Mouse (Mus musculus): ENCODE data around the gene Rimklb. TPM values are rescaled to one million over a fixed set of nuclear protein-coding genes. Genes with fewer than 3 reads are reported as not detected.

Rimklb gene
- total and polyA plus RNA-seq, 2 experiments, result not detected

- 90% methylated on average over 8 of the region's 8 CpGs for WGBS
- H3K9ac ChIP-seq (ENCODE audit: low read depth, low read length), result no peak overlapping the region
- peaks cover 3% of the 10 kb centered on the region; the same call in 1 of the 2 replicates for H3K27me3 ChIP-seq (ENCODE audit: control insufficient read depth, insufficient read depth, low read length)
- no peak overlapping the region for H3K4me3 ChIP-seq (ENCODE audit: insufficient read depth, low read depth, low read length)
- TF ChIP-seq CTCF (IDR thresholded peaks at IDR 0.05; ENCODE audit: low read depth, low read length) (no peak), POLR2A (IDR thresholded peaks at IDR 0.05; ENCODE audit: extremely low read depth, insufficient read depth, low read length) (no peak)
- H3K79me2 ChIP-seq (ENCODE audit: control insufficient read depth, insufficient read depth, low read length), result no peaks in the 10 kb centered on the region
- no peak for DNase-seq (ENCODE audit: extremely low read depth, low read depth, low spot score)
- H3K4me1 ChIP-seq (ENCODE audit: control insufficient read depth, insufficient read depth, low read length), result no peaks in the 10 kb centered on the region
- no peak overlapping the region for H3K27ac ChIP-seq (replicated peaks; ENCODE audit: insufficient read depth, low read depth, low read length)
- no peaks in the 10 kb centered on the region for H3K36me3 ChIP-seq (ENCODE audit: control insufficient read depth, insufficient read depth, low read length)
These were observed 87.3 kb downstream of the Rimklb start for GRCm38 (mm10) chr6:122411281-122411680.

- no peaks in the 10 kb centered on the region for H3K36me3 ChIP-seq (ENCODE audit: control insufficient read depth, insufficient read depth, low read length)
- WGBS, result 5% methylated on average over 3 of the region's 3 CpGs
- peak; percentile 14 for DNase-seq (ENCODE audit: extremely low read depth, low read depth, low spot score)
- H3K27me3 ChIP-seq (ENCODE audit: control insufficient read depth, insufficient read depth, low read length), result peaks cover 2% of the 10 kb centered on the region; the same call in 1 of the 2 replicates
- no peak overlapping the region for H3K4me3 ChIP-seq (ENCODE audit: insufficient read depth, low read depth, low read length)
- no peak overlapping the region for H3K27ac ChIP-seq (replicated peaks; ENCODE audit: insufficient read depth, low read depth, low read length)
- no peaks in the 10 kb centered on the region for H3K79me2 ChIP-seq (ENCODE audit: control insufficient read depth, insufficient read depth, low read length)
- TF ChIP-seq CTCF (IDR thresholded peaks at IDR 0.05; ENCODE audit: low read depth, low read length) (peak; percentile 46; the same call in 1 of the 2 replicates), POLR2A (IDR thresholded peaks at IDR 0.05; ENCODE audit: extremely low read depth, insufficient read depth, low read length) (no peak)
- H3K9ac ChIP-seq (ENCODE audit: low read depth, low read length), result no peak overlapping the region
- H3K4me1 ChIP-seq (ENCODE audit: control insufficient read depth, insufficient read depth, low read length), result no peaks in the 10 kb centered on the region
These were observed 96.3 kb downstream of the Rimklb start for GRCm38 (mm10) chr6:122402240-122402639.

- Histone ChIP-seq H3K4me1 (ENCODE audit: control insufficient read depth, insufficient read depth, low read length) (no peaks in the 10 kb centered on the region), H3K79me2 (ENCODE audit: control insufficient read depth, insufficient read depth, low read length) (no peaks in the 10 kb centered on the region), H3K27me3 (ENCODE audit: control insufficient read depth, insufficient read depth, low read length) (peaks cover 2% of the 10 kb centered on the region; the same call in 1 of the 2 replicates), H3K27ac (replicated peaks; ENCODE audit: insufficient read depth, low read depth, low read length) (no peak overlapping the region), H3K9ac (ENCODE audit: low read depth, low read length) (no peak overlapping the region), H3K36me3 (ENCODE audit: control insufficient read depth, insufficient read depth, low read length) (no peaks in the 10 kb centered on the region), H3K4me3 (ENCODE audit: insufficient read depth, low read depth, low read length) (no peak overlapping the region)
- no peak for TF ChIP-seq CTCF (IDR thresholded peaks at IDR 0.05; ENCODE audit: low read depth, low read length)
- no peak for TF ChIP-seq POLR2A (IDR thresholded peaks at IDR 0.05; ENCODE audit: extremely low read depth, insufficient read depth, low read length)
- WGBS, result 78% methylated on average over 9 of the region's 9 CpGs
- no peak for DNase-seq (ENCODE audit: extremely low read depth, low read depth, low spot score)
These were observed 98.3 kb downstream of the Rimklb start for GRCm38 (mm10) chr6:122400263-122400662.

Other genes with a start within 250 kb of the Rimklb start
- 0.09 TPM in 1 of 2 replicates, not detected in the other for gene Klrg1, start 215.9 kb downstream of the Rimklb start, total RNA-seq (2014; rRNA removed)
- not detected in 2 replicates for gene Klrg1, start 215.9 kb downstream of the Rimklb start, polyA plus RNA-seq (2012; rRNA removed)
- gene M6pr, start 190.0 kb downstream of the Rimklb start, total RNA-seq (2014; rRNA removed), result 95.0 and 104 TPM in 2 replicates
- gene M6pr, start 190.0 kb downstream of the Rimklb start, polyA plus RNA-seq (2012; rRNA removed), result 46.4 and 51.2 TPM in 2 replicates
- gene Phc1, start 158.2 kb downstream of the Rimklb start, total RNA-seq (2014; rRNA removed), result 0.74 and 0.94 TPM in 2 replicates
- 2.7 and 5.8 TPM in 2 replicates for gene Phc1, start 158.2 kb downstream of the Rimklb start, polyA plus RNA-seq (2012; rRNA removed)
- gene Mfap5, start 7.1 kb upstream of the Rimklb start, total RNA-seq (2014; rRNA removed), result 0.18 and 0.47 TPM in 2 replicates
- gene Mfap5, start 7.1 kb upstream of the Rimklb start, polyA plus RNA-seq (2012; rRNA removed), result 0.31 TPM in 1 of 2 replicates, not detected in the other
- 0.07 TPM in 1 of 2 replicates, not detected in the other for gene Aicda, start 55.0 kb upstream of the Rimklb start, total RNA-seq (2014; rRNA removed)
- gene Aicda, start 55.0 kb upstream of the Rimklb start, polyA plus RNA-seq (2012; rRNA removed), result not detected in 2 replicates
- gene Apobec1, start 103.7 kb upstream of the Rimklb start, total RNA-seq (2014; rRNA removed), result 17.3 and 21.9 TPM in 2 replicates
- gene Apobec1, start 103.7 kb upstream of the Rimklb start, polyA plus RNA-seq (2012; rRNA removed), result 16.3 and 18.2 TPM in 2 replicates
- gene Gdf3, start 111.3 kb upstream of the Rimklb start, total RNA-seq (2014; rRNA removed), result not detected in 2 replicates
- 0.05 TPM in 1 of 2 replicates, not detected in the other for gene Gdf3, start 111.3 kb upstream of the Rimklb start, polyA plus RNA-seq (2012; rRNA removed)
- not detected in 2 replicates for gene Dppa3, start 127.6 kb upstream of the Rimklb start, total RNA-seq (2014; rRNA removed)
- gene Dppa3, start 127.6 kb upstream of the Rimklb start, polyA plus RNA-seq (2012; rRNA removed), result not detected in 2 replicates
- not detected in 2 replicates for gene Nanog, start 208.7 kb upstream of the Rimklb start, total RNA-seq (2014; rRNA removed)
- not detected in 2 replicates for gene Nanog, start 208.7 kb upstream of the Rimklb start, polyA plus RNA-seq (2012; rRNA removed)

Measured in liver, adult 2 months (tissue).